In genomic region chr1:193988970-193989904, GRCm38 (mm10) we compare ENCODE assay signal across 15 mouse cellular contexts.
DNase-seq lines count a peak whose midpoint lies in the region; ATAC-seq lines count a peak whose summit lies in the region.
"Had no signal": no experiment of that assay in that cellular context is flagged by ENCODE, and none has a peak within 500 bp of the region (broad histone marks: within the 10 kb centered on the region; RNA-seq: fewer than 3 reads in every experiment).

No protein-coding gene starts in this region.

- peak; percentile 10 to 12 for DNase-seq in cerebellum, postnatal 10 days
- no peak for DNase-seq in cerebellum, adult 9-11 months
- peak; percentile 39 for DNase-seq in embryonic facial prominence, embryonic 14.5 days (ENCODE audit: low spot score)
- DNase-seq in midbrain, embryonic 14.5 days, result peak; percentile 79
- no peak for DNase-seq in layer of hippocampus, adult 9-10 months (ENCODE audit: low spot score)
- no peak for DNase-seq in adrenal gland, adult 18-20 months (ENCODE audit: low spot score in 2 of 2)
- DNase-seq in T-cell, adult 2 months (ENCODE audit: low spot score), result no peak
- DNase-seq: adrenal gland, adult 8-10 months; cerebellum, adult 11-12 months; heart, adult 2 months had no signal

- 33% methylated on average over 17 of the region's 17 CpGs for WGBS in embryonic facial prominence, embryonic 14.5 days
- WGBS in hindbrain, embryonic 15.5 days, result 14% methylated on average over 17 of the region's 17 CpGs
- WGBS in midbrain, embryonic 14.5 days, result 7% methylated on average over 17 of the region's 17 CpGs

- no peaks in the 10 kb centered on the region for H3K9me3 ChIP-seq in embryonic facial prominence, embryonic 14.5 days (ENCODE audit: control insufficient read depth, low read length)
- H3K9me3 ChIP-seq in hindbrain, embryonic 15.5 days, result no peaks in the 10 kb centered on the region
- H3K9me3 ChIP-seq in midbrain, embryonic 14.5 days (ENCODE audit: control insufficient read depth, low read length), result no peaks in the 10 kb centered on the region
- H3K9me3 ChIP-seq: G1E; megakaryocyte, embryonic 14.5 days had no signal

- H3K4me3 ChIP-seq in embryonic facial prominence, embryonic 14.5 days (ENCODE audit: low read depth, low read length), result no peak overlapping the region
- H3K4me3 ChIP-seq in hindbrain, embryonic 15.5 days, result peak overlapping the region; percentile 9; the same call in 1 of the 2 replicates
- peak overlapping the region; percentile 4; the same call in 1 of the 2 replicates for H3K4me3 ChIP-seq in midbrain, embryonic 14.5 days (replicated peaks; ENCODE audit: low read depth, low read length)
- H3K4me3 ChIP-seq: erythroblast, embryonic 14.5 days; heart, adult 2 months; megakaryocyte, embryonic 14.5 days had no signal

- H3K9ac ChIP-seq in embryonic facial prominence, embryonic 14.5 days (ENCODE audit: low read depth, low read length), result no peak overlapping the region
- no peak overlapping the region for H3K9ac ChIP-seq in hindbrain, embryonic 15.5 days
- H3K9ac ChIP-seq in midbrain, embryonic 14.5 days (replicated peaks; ENCODE audit: low read length), result no peak overlapping the region; the same call in 1 of the 2 replicates

- no peaks in the 10 kb centered on the region for H3K4me1 ChIP-seq in embryonic facial prominence, embryonic 14.5 days (ENCODE audit: control insufficient read depth, insufficient read depth, low read length)
- H3K4me1 ChIP-seq in hindbrain, embryonic 15.5 days (replicated peaks), result peaks cover 19% of the 10 kb centered on the region
- peaks cover 19% of the 10 kb centered on the region for H3K4me1 ChIP-seq in midbrain, embryonic 14.5 days (ENCODE audit: control insufficient read depth, insufficient read depth, low read length)
- H3K4me1 ChIP-seq: megakaryocyte, embryonic 14.5 days had no signal

- H3K4me2 ChIP-seq in embryonic facial prominence, embryonic 14.5 days (ENCODE audit: low read depth, low read length), result no peak overlapping the region; the same call in 1 of the 2 replicates
- H3K4me2 ChIP-seq in hindbrain, embryonic 15.5 days, result peak overlapping the region; percentile 41
- H3K4me2 ChIP-seq in midbrain, embryonic 14.5 days (ENCODE audit: low read length), result peak overlapping the region; percentile 46

- H3K27ac ChIP-seq in embryonic facial prominence, embryonic 14.5 days (replicated peaks; ENCODE audit: low read depth, low read length), result no peak overlapping the region
- H3K27ac ChIP-seq in hindbrain, embryonic 15.5 days (replicated peaks), result peak overlapping the region; percentile 67
- peak overlapping the region; percentile 60 for H3K27ac ChIP-seq in midbrain, embryonic 14.5 days (replicated peaks; ENCODE audit: low read depth, low read length)
- H3K27ac ChIP-seq: heart, adult 2 months had no signal

- H3K36me3 ChIP-seq in embryonic facial prominence, embryonic 14.5 days (ENCODE audit: control insufficient read depth, insufficient read depth, low read length), result no peaks in the 10 kb centered on the region
- H3K36me3 ChIP-seq in hindbrain, embryonic 15.5 days, result no peaks in the 10 kb centered on the region
- no peaks in the 10 kb centered on the region for H3K36me3 ChIP-seq in midbrain, embryonic 14.5 days (ENCODE audit: control insufficient read depth, insufficient read depth, low read length)
- H3K36me3 ChIP-seq: G1E had no signal

- ATAC-seq in embryonic facial prominence, embryonic 14.5 days (ENCODE audit: low read depth), result peak; percentile 63
- ATAC-seq in hindbrain, embryonic 15.5 days (ENCODE audit: low FRiP score, low read depth), result peak; percentile 76
- ATAC-seq in midbrain, embryonic 14.5 days (ENCODE audit: low FRiP score, low TSS enrichment), result peak; percentile 73; the same call in 1 of the 2 replicates
- ATAC-seq: inflammation-experienced regulatory T-cells, adult 6 months had no signal

- H3K27me3 ChIP-seq in embryonic facial prominence, embryonic 14.5 days (replicated peaks; ENCODE audit: control insufficient read depth, insufficient read depth, low read length), result no peaks in the 10 kb centered on the region
- no peaks in the 10 kb centered on the region for H3K27me3 ChIP-seq in hindbrain, embryonic 15.5 days
- no peaks in the 10 kb centered on the region for H3K27me3 ChIP-seq in midbrain, embryonic 14.5 days (ENCODE audit: control insufficient read depth, insufficient read depth, low read length)

Comparison
In these comparisons a context has a peak if more than half of its experiments do, and no peak if none do; other contexts are left out.
1. DNase-seq: peak in cerebellum, postnatal 10 days (2 of 2), embryonic facial prominence, embryonic 14.5 days (single experiment) and midbrain, embryonic 14.5 days (single experiment); none in cerebellum, adult 9-11 months (single experiment), layer of hippocampus, adult 9-10 months (single experiment), adrenal gland, adult 18-20 months (0 of 2) and T-cell, adult 2 months (single experiment).
2. Peak in every context shown above with its lines, with median percentiles within 50 percentile points of each other: ATAC-seq.